Mouse (Mus musculus) stomach, postnatal 0 days (tissue): ENCODE measurements at regions not wholly inside any gene's neighbourhood (a gene's known extent, or its start where the extent isn't known, plus 50 kb on each side); places are given as distances from the start of the nearest gene placed in this dataset.

Source experiments
- CTCF ChIP-seq: IDR thresholded peaks from 2 replicates; pipeline ENCODE4 v1.5.1; 2016; ENCODE audit warnings: antibody characterized with exemption, low read depth, mild to moderate bottlenecking, moderate library complexity
- EP300 ChIP-seq: optimal IDR thresholded peaks from 2 replicates; pipeline ENCODE3; 2016; ENCODE audit warnings: antibody characterized with exemption

DNA sequence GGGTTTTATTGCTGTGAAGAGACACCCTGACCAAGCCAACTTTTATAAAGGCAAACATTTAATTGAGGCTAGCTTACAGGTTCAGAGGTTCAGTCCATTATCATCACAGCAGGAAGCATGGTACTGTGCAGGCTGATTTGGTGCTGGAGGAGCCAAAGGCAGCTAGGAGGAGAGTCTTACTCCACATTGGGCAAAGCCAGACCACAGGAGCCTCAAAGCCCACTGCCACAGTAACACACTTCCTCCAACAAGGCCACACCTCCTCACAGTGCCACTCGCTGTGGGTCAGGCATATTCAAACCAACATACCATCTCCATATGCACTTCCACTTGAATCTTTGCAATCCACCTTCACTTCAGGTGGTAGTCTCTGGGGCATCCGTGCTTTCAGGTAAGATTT is 70.4 kb upstream of the Zmat1 start:
- TF ChIP-seq CTCF (no peak), EP300 (no peak)
